Mouse (Mus musculus) lung, adult 18-20 months (tissue): ENCODE measurements at regions not wholly inside any gene's neighbourhood (a gene's known extent, or its start where the extent isn't known, plus 50 kb on each side); places are given as distances from the start of the nearest gene placed in this dataset.
A peak's percentile ranks its signal among the peaks of the same experiment; 100 is the strongest.

Experiments
- DNase-seq, 2 experiments: peaks; one replicate each; pipeline ENCODE4 v3.0.0; 2022; ENCODE audit warnings: mixed read lengths in 2 of 2

DNA sequence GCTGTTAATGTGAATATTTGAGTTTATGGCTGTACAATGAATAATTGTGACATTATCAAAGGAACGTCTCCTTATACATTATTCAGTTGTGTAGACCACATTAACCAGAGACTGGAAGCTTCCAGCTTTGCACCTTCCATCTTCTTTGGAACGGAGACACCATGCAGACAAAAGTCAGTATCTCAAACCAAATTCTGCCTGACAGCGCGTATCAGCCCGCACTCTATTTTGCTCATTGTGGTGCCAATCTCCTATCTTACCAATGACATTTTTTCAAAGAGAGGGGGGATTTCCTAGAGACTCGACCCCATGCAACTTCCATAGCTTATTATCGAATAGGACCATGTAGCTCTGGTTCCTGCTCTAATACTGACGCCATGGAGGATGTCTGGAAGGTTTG, 69.9 kb upstream of the Tmco5 start:
- DNase-seq = no peak

- DNase-seq = no peak
These were observed 68.4 kb upstream of the Tmco5 start for GRCm38 (mm10) chr2:116810116-116810515.

- DNase-seq = peak in 1 of 2 experiments; percentile 4
These were observed 65.5 kb upstream of the Tmco5 start for GRCm38 (mm10) chr2:116812869-116813558.

GRCm38 (mm10) chr2:116813559-116813895, 65.0 kb upstream of the Tmco5 start:
- DNase-seq = no peak

- no peak for DNase-seq
These were observed 61.4 kb upstream of the Tmco5 start for GRCm38 (mm10) chr2:116817134-116817533.

DNA sequence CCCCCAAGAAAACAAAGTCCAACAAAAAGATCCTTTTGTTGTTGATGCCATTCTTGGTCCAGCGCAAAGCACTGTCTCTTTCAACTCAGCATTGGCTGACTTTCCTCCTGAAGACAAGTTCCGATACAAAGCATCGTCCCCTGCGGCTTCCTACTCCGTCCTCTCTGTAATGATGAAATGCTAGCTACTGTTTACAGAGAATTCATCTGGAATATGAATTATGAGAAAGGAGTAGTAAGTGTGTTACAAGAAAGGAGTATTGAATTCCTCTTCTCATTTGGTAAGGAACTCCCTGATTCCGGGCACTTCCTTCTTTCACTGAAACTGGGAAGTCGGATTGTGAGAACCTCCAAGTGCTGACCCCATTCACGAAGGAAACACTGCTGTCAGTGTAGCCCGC, 60.9 kb upstream of the Tmco5 start:
- no peak for DNase-seq

- DNase-seq = no peak
These were observed 59.9 kb upstream of the Tmco5 start for GRCm38 (mm10) chr2:116818550-116818949.

DNA sequence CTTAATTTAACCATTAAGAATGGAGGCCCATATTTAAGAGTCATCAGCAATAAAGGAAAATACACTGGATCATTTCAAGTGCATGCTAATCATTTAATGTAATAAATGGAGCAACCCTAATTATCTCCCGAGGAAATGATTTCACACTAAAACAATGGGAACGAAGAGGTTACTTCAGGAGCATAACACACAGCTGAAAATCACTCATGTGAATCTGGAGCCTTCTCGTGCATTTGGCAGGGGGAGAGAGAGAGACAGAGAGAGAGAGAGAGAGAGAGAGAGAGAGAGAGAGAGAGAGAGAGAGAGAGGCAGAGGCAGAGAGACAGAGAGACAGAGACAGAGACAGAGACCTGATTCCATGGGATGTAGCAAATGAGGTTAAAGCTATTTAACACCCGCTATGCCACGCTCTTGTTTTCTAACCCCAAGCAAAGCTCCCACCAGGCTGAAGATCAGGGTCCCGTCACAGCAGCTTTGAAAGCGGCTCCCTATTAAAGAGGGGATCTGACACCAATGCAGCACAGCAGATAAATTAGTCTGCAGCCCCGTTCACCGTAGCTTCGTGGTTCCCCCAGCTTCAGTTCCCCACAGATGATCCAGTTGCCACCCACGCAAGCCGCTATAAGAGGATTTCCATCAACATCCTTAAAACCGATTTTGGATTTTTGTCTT, 59.3 kb upstream of the Tmco5 start:
- DNase-seq = no peak

DNA sequence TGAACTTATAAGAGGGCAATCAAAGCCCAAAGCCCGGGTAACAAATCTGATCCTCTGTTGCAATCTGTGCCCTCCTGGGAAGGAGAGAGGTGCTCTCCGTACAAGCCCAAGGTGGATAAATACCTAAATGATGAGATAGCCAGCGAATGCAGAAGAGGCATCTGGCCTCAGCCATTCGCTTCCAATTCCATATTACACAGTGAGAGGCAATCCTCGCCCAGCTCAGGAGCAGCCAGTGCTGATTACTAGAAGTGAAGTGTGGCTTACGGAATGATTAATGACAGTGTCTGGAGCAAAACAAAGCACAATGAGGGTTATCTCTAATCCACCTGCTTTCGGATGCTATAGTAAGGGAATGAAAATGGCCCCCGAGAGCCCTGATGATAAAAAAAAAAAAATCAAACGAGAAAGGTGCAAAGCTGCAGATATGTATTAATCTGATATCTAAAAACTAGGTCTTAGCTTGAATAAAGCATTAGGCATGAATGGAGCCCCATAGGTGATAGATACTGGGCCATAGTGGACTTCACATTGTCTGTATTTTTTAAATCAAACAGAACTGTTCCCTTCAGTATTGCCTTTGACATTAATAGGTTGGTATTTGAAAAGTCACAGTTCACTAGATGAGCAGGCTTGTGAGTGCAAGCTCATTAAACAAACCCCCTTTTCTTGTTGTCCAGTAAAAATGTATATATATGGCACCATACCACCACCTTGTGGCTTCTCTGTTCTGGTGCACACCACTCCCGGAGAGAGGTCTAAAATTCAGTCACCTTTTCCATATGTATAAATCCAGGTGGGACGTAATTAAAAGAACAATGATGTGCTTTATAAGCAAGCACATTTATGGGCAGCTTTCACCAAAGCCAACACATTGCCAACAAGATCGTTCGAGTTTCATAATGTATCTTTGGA, 57.4 kb upstream of the Tmco5 start:
- DNase-seq = no peak
